Mouse (Mus musculus) neural tube, embryonic 11.5 days (tissue): ENCODE results near the gene Mdfi. TPM values are rescaled to one million over a fixed set of nuclear protein-coding genes. Genes with fewer than 3 reads are reported as not detected.
A peak's percentile ranks its signal among the peaks of the same experiment; 100 is the strongest.

Source experiments
- ATAC-seq: fragments of 200-750 bp; cut with Nextera tagmentation; 2 replicates; pipeline ENCODE4 v1.8.0; 2017; ENCODE audit warnings: moderate number of reproducible peaks, mild to moderate bottlenecking, moderate TSS enrichment, moderate library complexity; ENCODE audit not compliant: insufficient read depth, low FRiP score, low TSS enrichment
- DNase-seq: peaks from one replicate; pipeline ENCODE4 v3.0.0-alpha.2; 2015; ENCODE audit warnings: low spot score
- H3K27ac ChIP-seq: fragments of 300-500 bp; sonication (generic); 2 replicates; pipeline ENCODE4 v1.5.1; 2014; ENCODE audit warnings: low read depth, mild to moderate bottlenecking, low read length
- H3K27me3 ChIP-seq: fragments of 300-500 bp; sonication (generic); 2 replicates; pipeline ENCODE4 v1.6.1; 2014; ENCODE audit warnings: mild to moderate bottlenecking, low read length, mixed read lengths; ENCODE audit not compliant: control insufficient read depth, insufficient read depth
- H3K36me3 ChIP-seq: fragments of 300-500 bp; sonication (generic); 2 replicates; pipeline ENCODE4 v1.6.1; 2014; ENCODE audit warnings: mild to moderate bottlenecking, low read length, moderate library complexity, mixed read lengths; ENCODE audit not compliant: control insufficient read depth, insufficient read depth
- H3K4me1 ChIP-seq: fragments of 300-500 bp; sonication (generic); 2 replicates; pipeline ENCODE4 v1.6.1; 2014; ENCODE audit warnings: low read length, mixed read lengths; ENCODE audit not compliant: control insufficient read depth, insufficient read depth
- H3K4me2 ChIP-seq: fragments of 300-500 bp; sonication (generic); 2 replicates; pipeline ENCODE4 v1.6.1; 2014; ENCODE audit warnings: low read depth, mild to moderate bottlenecking, moderate library complexity
- H3K4me3 ChIP-seq: fragments of 300-500 bp; sonication (generic); 2 replicates; pipeline ENCODE4 v1.5.1; 2014; ENCODE audit warnings: low read depth, low read length
- H3K9ac ChIP-seq: fragments of 300-500 bp; sonication (generic); 2 replicates; pipeline ENCODE4 v1.6.1; 2014; ENCODE audit warnings: mild to moderate bottlenecking, low read length
- H3K9me3 ChIP-seq: fragments of 300-500 bp; sonication (generic); 2 replicates; pipeline ENCODE4 v1.6.1; 2016; ENCODE audit warnings: low read length; ENCODE audit not compliant: control insufficient read depth
- WGBS: fragments of 180-500 bp; shearing (Covaris S2); extraction: QIAGEN DNeasy Blood & Tissue Kit; methylation state at CpG from one replicate; pipeline ENCODE4 v1.1.7; 2014; 5-methylcytosine and 5-hydroxymethylcytosine counted together
- polyA plus RNA-seq: library from polyadenylated mRNA; unstranded; fragments of >200 nt; fragmentation: Nextera tagmentation; extraction: Ambion mirVana; gene quantifications from 2 replicates; pipeline ENCODE4 v1.2.1, GENCODE M21; 2014

Mdfi gene
- polyA plus RNA-seq, 1 experiment from 2014 or later, result 43.4 TPM

DNA sequence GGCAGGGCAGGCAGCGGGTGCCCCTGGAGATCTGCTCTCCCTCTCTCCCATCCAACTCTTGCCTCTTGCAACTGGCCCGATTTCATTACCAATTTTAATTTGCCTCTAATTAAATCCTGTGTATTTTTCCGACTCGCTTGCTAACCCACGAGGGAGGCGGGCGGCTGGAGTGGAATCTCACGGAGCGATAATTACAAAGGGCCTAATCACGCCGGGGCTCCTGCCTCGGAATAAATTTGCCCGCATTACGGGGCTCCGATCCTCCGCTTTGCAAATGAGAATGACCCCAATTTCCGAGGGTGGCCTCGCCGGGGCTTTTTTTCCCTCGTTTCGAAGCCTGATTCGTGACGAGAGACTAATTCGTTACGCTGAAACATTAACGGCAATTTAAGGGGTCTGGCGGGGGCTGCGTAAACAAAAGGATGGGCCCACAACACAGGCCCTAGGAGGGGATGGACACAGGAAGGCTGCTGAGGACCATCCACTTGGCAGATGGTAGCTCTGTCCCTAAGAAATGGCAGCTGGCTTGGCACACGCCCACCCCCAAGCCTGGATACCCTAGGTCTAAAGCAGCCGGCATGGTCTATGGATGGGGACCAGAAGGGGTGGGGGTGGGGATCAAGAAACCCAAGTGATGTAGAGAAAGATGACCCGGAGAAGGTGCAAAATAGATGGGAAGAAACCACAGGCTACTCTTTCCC lies 38.0 kb upstream of the Mdfi start:
- peaks cover 11% of the 10 kb centered on the region for H3K36me3 ChIP-seq
- WGBS, result 54% methylated on average over 31 of the region's 31 CpGs
- H3K4me3 ChIP-seq, result no peak overlapping the region
- H3K9me3 ChIP-seq, result no peaks in the 10 kb centered on the region
- H3K4me2 ChIP-seq, result no peak overlapping the region
- H3K27ac ChIP-seq, result peak overlapping the region; percentile 42
- DNase-seq, result peak; percentile 40
- H3K27me3 ChIP-seq, result no peaks in the 10 kb centered on the region
- H3K9ac ChIP-seq, result peak overlapping the region; percentile 7; the same call in 1 of the 2 replicates
- peak; percentile 56 for ATAC-seq
- peaks cover 11% of the 10 kb centered on the region for H3K4me1 ChIP-seq

DNA sequence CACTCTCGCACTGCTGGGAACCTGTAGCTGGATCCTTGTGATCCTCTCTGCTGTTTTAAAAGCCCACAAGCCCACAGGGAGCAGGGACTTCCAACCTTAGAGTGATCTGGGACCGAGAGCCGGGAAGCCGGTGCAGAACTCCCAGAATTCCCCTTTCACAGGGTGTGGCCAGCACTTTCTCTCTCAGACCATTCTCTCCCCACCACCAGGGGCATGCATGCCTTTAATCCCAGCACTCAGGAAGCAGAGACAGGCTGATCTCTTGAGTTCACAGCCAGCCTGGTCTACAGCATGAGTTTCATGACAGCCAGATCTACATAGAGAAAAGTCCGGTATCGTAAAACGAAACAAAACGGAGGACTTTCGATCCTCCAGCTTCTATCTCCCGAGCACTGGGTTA lies 35.4 kb upstream of the Mdfi start:
- no peak overlapping the region for H3K27ac ChIP-seq
- no peak overlapping the region for H3K9ac ChIP-seq
- H3K27me3 ChIP-seq, result no peaks in the 10 kb centered on the region
- 95% methylated on average over 10 of the region's 10 CpGs for WGBS
- ATAC-seq (no peak), DNase-seq (peak; percentile 9)
- no peaks in the 10 kb centered on the region for H3K9me3 ChIP-seq
- H3K4me2 ChIP-seq, result no peak overlapping the region
- H3K4me3 ChIP-seq, result no peak overlapping the region
- peaks cover 8% of the 10 kb centered on the region for H3K36me3 ChIP-seq
- H3K4me1 ChIP-seq, result peaks cover 7% of the 10 kb centered on the region; the same call in 1 of the 2 replicates

DNA sequence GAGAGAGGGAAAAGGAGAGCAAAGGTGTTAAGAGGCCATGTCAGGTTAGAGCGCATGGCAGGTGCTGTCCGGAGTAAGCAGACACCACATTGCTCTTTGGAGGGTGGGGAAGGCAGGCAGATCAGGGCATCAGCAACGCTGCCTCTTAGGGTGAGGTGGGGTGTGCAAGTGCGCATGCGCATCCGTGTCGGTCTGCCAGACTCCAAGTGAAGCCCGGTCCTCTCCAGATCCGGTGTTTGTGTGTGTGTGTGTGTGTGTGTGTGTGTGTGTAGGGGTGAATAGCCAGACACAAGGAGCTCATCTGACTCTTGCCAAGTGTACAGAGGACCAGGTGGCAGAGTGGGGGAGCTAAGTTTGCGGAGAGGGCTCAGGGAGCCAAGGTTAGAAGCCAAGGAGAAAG lies 31.5 kb upstream of the Mdfi start:
- no peak overlapping the region for H3K4me3 ChIP-seq
- H3K9me3 ChIP-seq, result no peaks in the 10 kb centered on the region
- no peak overlapping the region for H3K4me2 ChIP-seq
- no peaks in the 10 kb centered on the region for H3K27me3 ChIP-seq
- 0 out of 2 replicates have a peak, but pooled peaks cover 4% of the 10 kb centered on the region for H3K4me1 ChIP-seq
- H3K27ac ChIP-seq, result no peak overlapping the region
- WGBS, result 69% methylated on average over 10 of the region's 10 CpGs
- DNase-seq (no peak), ATAC-seq (no peak)
- H3K9ac ChIP-seq, result no peak overlapping the region
- H3K36me3 ChIP-seq, result peaks cover 5% of the 10 kb centered on the region

DNA sequence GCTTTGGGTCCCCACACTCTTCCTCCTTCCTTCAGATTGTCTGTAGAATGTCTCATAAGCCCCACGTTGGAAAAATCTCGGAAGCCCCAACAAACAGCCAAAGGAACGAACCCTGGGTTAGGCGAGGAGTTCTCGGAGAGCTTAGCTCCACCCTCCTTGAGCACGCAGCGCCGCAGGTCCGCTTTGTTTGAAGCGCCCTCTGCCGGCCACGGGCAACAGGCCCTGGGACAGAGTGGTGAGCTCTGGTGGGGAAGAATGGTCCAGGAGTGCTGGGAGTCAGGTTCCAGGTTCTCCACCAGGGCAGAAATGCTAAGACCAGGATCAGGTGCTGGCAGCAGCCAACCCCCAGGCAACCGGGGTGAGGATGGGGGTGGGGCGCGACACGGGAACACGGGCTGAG lies 30.0 kb upstream of the Mdfi start:
- Histone ChIP-seq H3K36me3 (peaks cover 2% of the 10 kb centered on the region; the same call in 1 of the 2 replicates), H3K27me3 (no peaks in the 10 kb centered on the region), H3K27ac (0 out of 2 replicates have a peak overlapping the region, but pooled peaks have one; percentile 27), H3K9ac (no peak overlapping the region), H3K4me3 (no peak overlapping the region), H3K4me2 (no peak overlapping the region; the same call in 1 of the 2 replicates), H3K4me1 (0 out of 2 replicates have a peak, but pooled peaks cover 4% of the 10 kb centered on the region), H3K9me3 (no peaks in the 10 kb centered on the region)
- peak; percentile 54 for ATAC-seq
- DNase-seq, result peak; percentile 91
- 4% methylated on average over 17 of the region's 17 CpGs for WGBS

DNA sequence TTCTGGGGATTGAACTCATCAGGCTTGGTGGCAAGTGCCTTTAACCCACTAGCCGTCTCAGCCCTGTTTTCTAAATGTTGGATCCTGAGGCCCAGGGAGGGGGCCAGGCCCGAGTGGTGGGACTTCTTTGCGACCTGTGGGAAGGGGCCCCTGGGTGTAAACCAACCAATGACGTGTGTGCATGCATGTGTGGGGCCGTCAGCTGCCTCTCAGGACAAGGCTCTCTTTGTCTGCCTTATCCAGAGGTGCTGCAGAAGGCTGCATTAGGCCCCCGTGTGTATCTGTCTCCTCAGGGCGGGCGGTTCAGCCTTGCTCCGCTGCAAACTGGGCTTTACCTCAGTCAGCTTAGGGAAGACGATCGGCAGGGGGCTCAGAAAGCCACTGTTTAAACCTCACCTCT lies 28.9 kb upstream of the Mdfi start:
- 16% methylated on average over 11 of the region's 11 CpGs for whole genome bisulfite sequencing
- no peak overlapping the region for H3K4me3 ChIP-seq
- no peaks in the 10 kb centered on the region; the same call in 1 of the 2 replicates for H3K36me3 ChIP-seq
- no peak overlapping the region for H3K4me2 ChIP-seq
- H3K9ac ChIP-seq, result peak overlapping the region; percentile 44; the same call in 1 of the 2 replicates
- no peaks in the 10 kb centered on the region for H3K27me3 ChIP-seq
- DNase-seq (peak; percentile 53), ATAC-seq (no peak)
- 0 out of 2 replicates have a peak, but pooled peaks cover 4% of the 10 kb centered on the region for H3K4me1 ChIP-seq
- no peaks in the 10 kb centered on the region for H3K9me3 ChIP-seq
- 0 out of 2 replicates have a peak overlapping the region, but pooled peaks have one; percentile 27 for H3K27ac ChIP-seq

DNA sequence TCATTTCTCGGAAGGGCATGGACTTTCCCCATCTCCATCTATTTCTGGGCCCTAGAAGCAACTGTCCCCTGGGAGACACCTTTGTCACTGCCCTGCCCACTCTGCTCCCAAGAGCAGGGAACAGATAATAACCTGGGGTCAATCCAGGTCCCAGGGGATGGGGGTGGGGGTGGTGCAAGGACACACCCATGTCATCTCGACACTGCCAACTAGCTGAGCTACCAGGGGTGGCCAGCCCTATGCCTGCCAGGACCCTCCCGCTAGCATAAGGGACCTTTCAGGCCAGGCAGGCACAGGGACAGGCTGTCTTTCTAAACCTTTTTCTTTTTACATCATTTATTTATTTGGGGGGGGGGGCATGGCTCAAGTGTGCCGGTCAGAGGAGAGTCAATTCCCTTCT lies 28.5 kb upstream of the Mdfi start:
- ATAC-seq (no peak), DNase-seq (no peak)
- Histone ChIP-seq H3K9me3 (no peaks in the 10 kb centered on the region), H3K27ac (0 out of 2 replicates have a peak overlapping the region, but pooled peaks have one; percentile 27), H3K9ac (no peak overlapping the region), H3K4me1 (0 out of 2 replicates have a peak, but pooled peaks cover 4% of the 10 kb centered on the region), H3K27me3 (no peaks in the 10 kb centered on the region), H3K4me2 (no peak overlapping the region), H3K36me3 (no peaks in the 10 kb centered on the region; the same call in 1 of the 2 replicates), H3K4me3 (no peak overlapping the region)
- WGBS, result 61% methylated on average over 4 of the region's 4 CpGs

DNA sequence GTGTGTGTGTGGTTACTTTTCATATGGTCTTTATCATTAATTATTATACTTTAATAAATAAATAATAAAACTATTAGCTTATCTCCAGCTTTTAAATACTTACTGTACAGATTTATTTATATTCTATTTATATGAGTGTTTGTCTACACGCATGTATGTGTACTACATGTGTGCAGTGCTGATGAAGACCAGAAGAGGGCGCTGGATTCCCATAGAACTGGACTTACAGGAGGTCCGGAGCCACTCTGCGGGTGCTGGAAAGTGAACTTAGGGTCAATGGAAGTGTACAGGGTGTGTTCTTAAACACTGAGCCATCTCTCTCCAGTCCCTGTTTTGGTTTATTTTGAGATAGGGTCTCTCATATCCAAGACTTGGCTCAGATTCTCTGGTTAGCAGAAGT lies 21.1 kb upstream of the Mdfi start:
- DNase-seq (no peak), ATAC-seq (no peak)
- Histone ChIP-seq H3K27ac (no peak overlapping the region), H3K9ac (no peak overlapping the region), H3K4me3 (no peak overlapping the region), H3K4me1 (no peaks in the 10 kb centered on the region), H3K27me3 (no peaks in the 10 kb centered on the region), H3K9me3 (no peaks in the 10 kb centered on the region), H3K4me2 (no peak overlapping the region), H3K36me3 (no peaks in the 10 kb centered on the region; the same call in 1 of the 2 replicates)
- WGBS, result 77% methylated on average over 4 of the region's 4 CpGs

DNA sequence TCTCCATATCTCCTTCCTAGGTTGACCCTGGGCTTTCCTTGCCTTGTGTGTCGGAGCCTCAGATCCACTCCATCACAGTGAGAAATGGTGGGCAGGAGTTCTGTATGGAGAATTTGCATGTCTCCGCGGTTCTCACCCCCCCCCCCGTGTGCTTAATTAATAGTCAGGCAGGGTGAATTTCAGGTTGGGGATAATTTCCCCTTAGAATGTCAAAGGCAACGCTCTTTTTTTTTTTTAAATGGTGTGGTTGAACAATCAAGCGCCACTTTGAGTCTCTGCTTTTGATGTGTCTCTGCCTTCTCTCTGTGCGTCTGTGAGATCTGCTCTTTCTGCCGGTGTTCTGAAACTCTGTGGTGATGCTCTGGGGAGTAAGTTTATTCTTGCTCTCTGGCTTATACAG lies 20.4 kb upstream of the Mdfi start:
- Histone ChIP-seq H3K27me3 (no peaks in the 10 kb centered on the region), H3K9ac (no peak overlapping the region), H3K4me1 (no peaks in the 10 kb centered on the region), H3K4me3 (no peak overlapping the region), H3K9me3 (no peaks in the 10 kb centered on the region), H3K4me2 (no peak overlapping the region), H3K27ac (no peak overlapping the region), H3K36me3 (no peaks in the 10 kb centered on the region; the same call in 1 of the 2 replicates)
- DNase-seq (no peak), ATAC-seq (no peak)
- WGBS, result 88% methylated on average over 8 of the region's 8 CpGs

DNA sequence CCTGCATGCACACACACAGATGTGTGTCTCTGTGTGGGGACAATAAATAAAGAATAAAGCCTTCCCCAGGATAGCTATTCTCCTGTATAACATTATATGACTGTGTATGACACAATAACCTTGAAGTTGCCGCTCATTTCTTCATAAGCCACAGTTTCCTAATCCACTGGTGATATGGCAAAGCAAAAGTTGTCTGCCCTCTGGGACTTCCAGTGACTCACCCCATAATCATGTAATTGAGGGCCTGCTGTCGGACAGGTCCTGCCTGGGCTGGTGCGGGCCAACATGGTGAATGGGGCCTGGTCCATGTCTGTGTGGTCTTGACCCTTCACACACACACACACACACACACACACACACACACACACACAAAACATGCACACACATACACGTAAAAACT lies 19.3 kb upstream of the Mdfi start:
- Histone ChIP-seq H3K4me3 (no peak overlapping the region), H3K4me1 (no peaks in the 10 kb centered on the region), H3K27ac (no peak overlapping the region), H3K9me3 (no peaks in the 10 kb centered on the region), H3K27me3 (no peaks in the 10 kb centered on the region), H3K4me2 (no peak overlapping the region), H3K9ac (no peak overlapping the region), H3K36me3 (no peaks in the 10 kb centered on the region; the same call in 1 of the 2 replicates)
- WGBS, result 94% methylated on average over 4 of the region's 4 CpGs
- ATAC-seq, result no peak
- DNase-seq, result no peak
